Mouse (Mus musculus) forebrain, postnatal 0 days (tissue): ENCODE data around the gene Utrn. TPM values are rescaled to one million over a fixed set of nuclear protein-coding genes. Genes with fewer than 3 reads are reported as not detected.

ENCODE experiments used
- ATAC-seq: fragments of 200-750 bp; cut with Nextera tagmentation; 2 replicates; pipeline ENCODE4 v1.8.0; 2017; ENCODE audit warnings: mild to moderate bottlenecking, moderate library complexity
- DNase-seq: peaks from one replicate; pipeline ENCODE4 v3.0.0-alpha.2; 2015
- H3K27ac ChIP-seq: fragments of 300-500 bp; sonication (generic); 2 replicates; pipeline ENCODE4 v1.5.1; 2014; ENCODE audit warnings: low read depth, mild to moderate bottlenecking, antibody characterized with exemption, low read length, moderate library complexity, mixed read lengths
- H3K27me3 ChIP-seq: fragments of 300-500 bp; sonication (generic); 2 replicates; pipeline ENCODE4 v1.6.1; 2014; ENCODE audit warnings: mild to moderate bottlenecking, low read length, mixed read lengths; ENCODE audit not compliant: insufficient read depth
- H3K36me3 ChIP-seq: fragments of 300-500 bp; sonication (generic); 2 replicates; pipeline ENCODE4 v1.6.1; 2014; ENCODE audit warnings: mild to moderate bottlenecking, moderate library complexity; ENCODE audit not compliant: insufficient read depth
- H3K4me1 ChIP-seq: fragments of 300-500 bp; sonication (generic); 2 replicates; pipeline ENCODE4 v1.6.1; 2014; ENCODE audit warnings: antibody characterized with exemption; ENCODE audit not compliant: insufficient read depth
- H3K4me2 ChIP-seq: fragments of 300-500 bp; sonication (generic); 2 replicates; pipeline ENCODE4 v1.6.1; 2014; ENCODE audit warnings: low read depth, mild to moderate bottlenecking, moderate library complexity
- H3K4me3 ChIP-seq: fragments of 300-500 bp; sonication (generic); 2 replicates; pipeline ENCODE4 v1.5.1; 2014; ENCODE audit warnings: low read depth, low read length, mixed read lengths
- H3K9ac ChIP-seq: fragments of 300-500 bp; sonication (generic); 2 replicates; pipeline ENCODE4 v1.6.1; 2014; ENCODE audit warnings: mild to moderate bottlenecking
- H3K9me3 ChIP-seq: fragments of 300-500 bp; sonication (generic); 2 replicates; pipeline ENCODE4 v1.6.1; 2016; ENCODE audit warnings: low read length
- CTCF ChIP-seq: sonication (generic); IDR thresholded peaks from 2 replicates; pipeline ENCODE4 v1.5.1; 2016; ENCODE audit warnings: antibody characterized with exemption, control low read depth, low read depth
- WGBS: fragments of 180-500 bp; shearing (Covaris S2); extraction: QIAGEN DNeasy Blood & Tissue Kit; methylation state at CpG from one replicate; pipeline ENCODE4 v1.1.7; 2014; 5-methylcytosine and 5-hydroxymethylcytosine counted together
- polyA plus RNA-seq: library from polyadenylated mRNA; unstranded; fragments of >200 nt; fragmentation: Nextera tagmentation; extraction: Ambion mirVana; gene quantifications from 2 replicates; pipeline ENCODE4 v1.2.1, GENCODE M21; 2015
- total RNA-seq: library from RNA; depleted of rRNA; stranded (reverse); fragments of >200 nt; gene quantifications from 2 replicates; pipeline ENCODE4 v1.2.3, GENCODE M21; 2014

Gene Utrn
- total and polyA plus RNA-seq, 2 experiments from 2014 or later: 14.2 to 26.8 TPM

DNA sequence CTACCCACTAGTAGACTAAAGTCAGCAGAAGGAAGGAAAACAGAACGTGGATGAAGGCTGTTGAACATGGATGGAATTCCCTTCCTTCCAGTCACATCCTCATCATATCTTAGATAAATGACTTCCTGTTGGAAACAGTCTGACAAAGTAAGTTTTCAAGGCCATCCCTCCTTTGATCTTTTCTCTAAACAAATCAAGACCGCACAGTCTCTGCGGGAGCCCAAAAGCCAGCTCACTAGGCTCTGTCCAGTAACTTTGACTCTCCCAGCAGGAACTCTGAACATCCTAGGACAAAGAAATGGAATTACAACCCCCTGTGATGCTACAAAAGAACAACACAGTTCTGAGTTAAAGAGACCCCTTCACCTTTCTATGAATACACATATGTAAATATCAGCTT lies 106.5 kb downstream of the Utrn start:
- TF ChIP-seq CTCF: no peak
- no peaks in the 10 kb centered on the region for H3K27me3 ChIP-seq
- no peaks in the 10 kb centered on the region for H3K9me3 ChIP-seq
- no peak overlapping the region for H3K4me2 ChIP-seq
- H3K9ac ChIP-seq: no peak overlapping the region
- DNase-seq: no peak
- WGBS: 70% methylated on average over 3 of the region's 3 CpGs
- no peaks in the 10 kb centered on the region for H3K36me3 ChIP-seq
- no peaks in the 10 kb centered on the region for H3K4me1 ChIP-seq
- no peak overlapping the region for H3K4me3 ChIP-seq
- ATAC-seq: no peak
- H3K27ac ChIP-seq: no peak overlapping the region

DNA sequence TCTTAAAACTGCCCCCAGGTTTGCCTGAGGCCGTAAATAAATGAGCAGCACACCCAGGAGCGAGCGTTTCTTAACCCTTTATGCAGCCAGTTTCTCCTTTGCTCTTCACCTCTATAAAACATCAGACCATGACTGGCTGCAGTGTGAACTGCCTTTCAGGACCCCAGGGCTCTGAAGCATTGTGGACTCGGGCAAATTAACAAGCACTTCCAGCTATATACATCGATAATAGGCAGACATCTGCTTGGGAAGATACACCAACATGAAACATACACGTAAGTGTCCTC lies 110.5 kb downstream of the Utrn start:
- Histone ChIP-seq H3K4me1 (no peaks in the 10 kb centered on the region), H3K4me2 (no peak overlapping the region), H3K27me3 (no peaks in the 10 kb centered on the region), H3K36me3 (no peaks in the 10 kb centered on the region), H3K9me3 (no peaks in the 10 kb centered on the region), H3K4me3 (no peak overlapping the region), H3K27ac (no peak overlapping the region), H3K9ac (no peak overlapping the region)
- DNase-seq (no peak), ATAC-seq (no peak)
- TF ChIP-seq CTCF: no peak
- 52% methylated on average over 6 of the region's 6 CpGs for WGBS

DNA sequence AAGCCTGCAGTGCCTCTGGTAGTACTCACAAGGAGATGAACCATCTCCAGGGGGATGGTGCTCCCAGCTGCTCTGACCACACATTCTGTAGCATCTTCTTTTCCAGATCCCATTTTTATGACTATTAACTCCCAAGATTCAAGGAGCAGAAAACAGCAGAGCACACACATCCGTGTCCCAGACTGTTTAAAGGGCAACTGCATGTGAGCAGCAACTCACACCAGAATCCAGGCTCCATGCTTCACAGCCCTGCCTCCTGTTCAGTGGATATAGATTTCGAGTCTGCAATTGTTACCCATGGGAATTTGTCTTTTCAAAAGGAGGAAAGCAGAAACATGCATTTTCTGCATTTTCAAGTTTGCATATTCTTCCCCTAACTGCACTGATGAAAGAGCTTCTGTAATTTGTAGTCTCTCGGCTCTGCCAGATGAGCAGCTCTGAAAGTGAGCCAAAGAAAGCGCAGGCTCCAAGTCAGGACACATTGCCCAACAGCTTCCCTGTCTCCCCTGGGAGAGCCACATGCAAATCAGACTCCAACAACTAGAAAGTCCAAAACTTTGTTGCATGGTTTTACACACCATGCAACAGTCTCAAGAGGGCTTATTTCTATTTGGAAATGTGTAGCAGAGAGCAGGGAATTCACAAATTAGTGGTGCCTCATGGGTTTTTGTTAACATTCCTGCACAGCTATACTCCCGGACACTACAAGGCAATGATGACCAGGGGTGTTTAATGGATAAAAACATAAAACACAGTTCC lies 111.0 kb downstream of the Utrn start:
- Histone ChIP-seq H3K27ac (no peak overlapping the region), H3K9ac (no peak overlapping the region)

DNA sequence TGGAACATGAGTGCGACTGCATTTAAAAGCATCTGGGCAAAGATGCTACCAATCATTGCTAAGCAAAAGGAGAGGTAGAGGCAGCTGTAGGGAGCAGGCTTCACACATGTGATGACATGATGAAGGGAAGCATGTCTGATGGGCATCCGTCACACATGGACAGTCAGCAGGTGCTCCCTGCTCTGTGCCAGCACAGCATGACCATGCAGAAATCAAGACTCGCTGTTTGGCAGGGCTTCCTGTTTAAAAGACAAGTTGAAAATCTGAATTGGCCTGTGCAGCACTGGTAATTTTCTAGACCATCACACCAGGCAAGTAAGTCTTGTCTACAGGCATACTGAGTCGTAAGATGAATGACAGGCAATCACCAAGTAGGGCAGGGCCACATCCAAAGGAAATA lies 112.5 kb downstream of the Utrn start:
- no peak for ATAC-seq
- DNase-seq: no peak

More for the DNA sequence above, 111.0 kb downstream of the Utrn start:
- no peaks in the 10 kb centered on the region for H3K9me3 ChIP-seq
- WGBS: 26% methylated on average over 5 of the region's 5 CpGs
- no peaks in the 10 kb centered on the region for H3K27me3 ChIP-seq
- TF ChIP-seq CTCF: no peak
- no peaks in the 10 kb centered on the region for H3K36me3 ChIP-seq
- DNase-seq (peak; percentile 10), ATAC-seq (peak; percentile 42; the same call in 1 of the 2 replicates)
- no peaks in the 10 kb centered on the region for H3K4me1 ChIP-seq
- no peak overlapping the region for H3K4me3 ChIP-seq
- no peak overlapping the region for H3K4me2 ChIP-seq

DNA sequence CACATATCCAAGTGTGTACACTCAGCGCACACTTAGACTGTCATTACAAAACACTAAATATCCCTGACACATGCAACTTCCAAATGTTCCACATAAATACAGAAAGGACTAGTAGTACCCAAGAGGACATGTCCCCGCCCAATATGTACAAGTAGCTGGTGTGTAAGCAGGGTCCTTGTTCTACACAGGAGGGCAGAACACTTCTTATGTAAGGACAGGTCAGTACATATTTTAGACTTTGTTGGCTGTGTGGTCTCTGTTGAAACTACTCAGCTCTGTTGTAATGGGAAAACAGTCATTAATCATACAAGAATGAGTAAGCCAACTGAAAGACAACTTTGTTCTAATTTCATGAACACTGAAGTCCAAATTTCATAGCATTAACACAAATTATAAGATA lies 114.3 kb downstream of the Utrn start:
- H3K27me3 ChIP-seq: no peaks in the 10 kb centered on the region
- no peak for DNase-seq
- H3K4me1 ChIP-seq: no peaks in the 10 kb centered on the region
- H3K4me2 ChIP-seq: no peak overlapping the region
- H3K36me3 ChIP-seq: no peaks in the 10 kb centered on the region
- no peaks in the 10 kb centered on the region for H3K9me3 ChIP-seq
- no peak overlapping the region for H3K27ac ChIP-seq
- 96% methylated on average over 2 of the region's 2 CpGs for WGBS
- no peak overlapping the region for H3K9ac ChIP-seq
- no peak for TF ChIP-seq CTCF
- H3K4me3 ChIP-seq: no peak overlapping the region
- ATAC-seq: no peak

More for the DNA sequence above, 112.5 kb downstream of the Utrn start:
- no peaks in the 10 kb centered on the region for H3K9me3 ChIP-seq
- no peak overlapping the region for H3K27ac ChIP-seq
- 87% methylated on average over 4 of the region's 4 CpGs for WGBS
- no peak overlapping the region for H3K4me3 ChIP-seq
- no peaks in the 10 kb centered on the region for H3K36me3 ChIP-seq
- no peaks in the 10 kb centered on the region for H3K27me3 ChIP-seq
- no peak overlapping the region for H3K4me2 ChIP-seq
- no peak for TF ChIP-seq CTCF
- no peaks in the 10 kb centered on the region for H3K4me1 ChIP-seq
- no peak overlapping the region for H3K9ac ChIP-seq

DNA sequence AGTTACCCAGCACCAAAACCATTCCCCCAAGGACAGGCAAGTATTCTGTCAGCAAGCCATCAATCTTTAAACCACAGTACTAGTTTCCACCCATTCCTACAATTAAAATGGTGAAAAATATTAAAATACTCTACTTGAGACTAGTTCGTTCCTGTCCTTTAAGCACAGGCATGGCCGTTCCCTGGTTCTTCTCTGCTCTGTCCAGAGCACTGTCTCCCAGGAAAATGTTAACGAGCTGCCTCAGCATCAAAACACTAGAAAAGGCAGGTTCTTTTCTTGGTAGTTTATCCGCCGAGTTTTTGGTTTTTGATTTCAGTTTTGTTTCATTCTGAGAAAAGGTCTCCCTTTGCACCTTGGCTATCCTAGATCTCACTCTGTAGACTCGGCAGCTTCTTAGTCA lies 115.0 kb downstream of the Utrn start:
- Histone ChIP-seq H3K27ac (no peak overlapping the region), H3K27me3 (no peaks in the 10 kb centered on the region), H3K4me3 (no peak overlapping the region), H3K36me3 (no peaks in the 10 kb centered on the region), H3K4me1 (no peaks in the 10 kb centered on the region), H3K4me2 (no peak overlapping the region), H3K9ac (no peak overlapping the region), H3K9me3 (no peaks in the 10 kb centered on the region)
- ATAC-seq: no peak
- TF ChIP-seq CTCF: no peak
- WGBS: 80% methylated on average over 6 of the region's 6 CpGs
- no peak for DNase-seq

DNA sequence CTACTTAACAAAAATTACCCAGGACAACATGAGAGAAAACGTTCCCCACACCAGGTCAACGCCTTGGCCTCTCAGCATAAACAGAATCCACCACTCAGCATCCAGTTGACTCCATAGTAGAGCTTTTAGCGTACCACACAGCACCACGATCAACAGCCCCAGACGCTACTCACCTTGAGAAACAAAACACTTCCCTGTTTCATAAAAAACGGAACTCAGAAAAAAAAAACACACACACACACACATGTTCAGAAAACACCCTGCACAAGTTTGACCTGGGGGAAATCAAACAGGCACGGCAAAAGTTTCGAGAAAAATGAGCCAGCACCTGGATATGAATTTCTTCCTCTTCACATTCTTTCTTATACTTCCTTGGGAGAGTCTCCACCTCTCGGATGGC lies 125.4 kb downstream of the Utrn start:
- WGBS: 93% methylated on average over 9 of the region's 9 CpGs
- Histone ChIP-seq H3K27me3 (no peaks in the 10 kb centered on the region), H3K4me2 (no peak overlapping the region), H3K36me3 (no peaks in the 10 kb centered on the region), H3K9me3 (no peaks in the 10 kb centered on the region), H3K4me1 (no peaks in the 10 kb centered on the region), H3K27ac (no peak overlapping the region), H3K4me3 (no peak overlapping the region), H3K9ac (no peak overlapping the region)
- ATAC-seq: no peak
- TF ChIP-seq CTCF: no peak
- no peak for DNase-seq
